Mouse (Mus musculus): ENCODE measurements at regions not wholly inside any gene's neighbourhood (a gene's known extent, or its start where the extent isn't known, plus 50 kb on each side); places are given as distances from the start of the nearest gene placed in this dataset.

- dilution Hi-C loops (cut with MboI; ENCODE audit: extremely low pct_ligation_motif_present, extremely low pct_unique_long_range_greater_than_20kb, low sequenced_read_pairs), result no loop called here
- Histone ChIP-seq H3K79me2 (replicated peaks; ENCODE audit: control insufficient read depth, extremely low read depth, insufficient read depth, poor library complexity, severe bottlenecking) (no peaks in the 10 kb centered on the region), H3K4me1 (ENCODE audit: control insufficient read depth in 1 of 2, insufficient read depth in 2 of 2) (no peaks in the 10 kb centered on the region), H3K9me3 (replicated peaks; ENCODE audit: low read length) (peaks cover 47% of the 10 kb centered on the region), H3K36me3 (replicated peaks in 1 of 2; ENCODE audit: control insufficient read depth in 1 of 2, insufficient read depth in 1 of 2, low read length in 1 of 2) (no peaks in the 10 kb centered on the region), H3K27ac (ENCODE audit: insufficient read depth, low read depth) (no peak overlapping the region), H3K27me3 (replicated peaks) (no peaks in the 10 kb centered on the region), H3K4me2 (ENCODE audit: insufficient read depth, low read depth, poor library complexity, severe bottlenecking) (no peak overlapping the region), H3K9ac (ENCODE audit: insufficient read depth, low read depth) (no peak overlapping the region), H3K4me3 (replicated peaks in 1 of 3; ENCODE audit: low read depth in 2 of 3, low read length in 2 of 3, poor library complexity in 1 of 3) (no peak overlapping the region)
- TF ChIP-seq TBP (conservative IDR thresholded peaks at IDR 0.05; ENCODE audit: low read depth, low read length), result no peak
- TF ChIP-seq POLR2AphosphoS2 (IDR thresholded peaks at IDR 0.05; ENCODE audit: low read depth, low read length), result no peak
- TF ChIP-seq SMC3 (IDR thresholded peaks at IDR 0.05; ENCODE audit: low read depth, low read length), result no peak
- TF ChIP-seq UBTF (IDR thresholded peaks at IDR 0.05; ENCODE audit: low read depth, low read length), result no peak
- TF ChIP-seq ZC3H11A (IDR thresholded peaks at IDR 0.05; ENCODE audit: low read depth, low read length), result no peak
- TF ChIP-seq MXI1 (IDR thresholded peaks at IDR 0.05; ENCODE audit: low read depth, low read length), result no peak
- TF ChIP-seq SIN3A (IDR thresholded peaks at IDR 0.05; ENCODE audit: low read length), result no peak
- TF ChIP-seq RAD21 (IDR thresholded peaks at IDR 0.05; ENCODE audit: low read depth, low read length), result no peak
- no peak for TF ChIP-seq ZMIZ1 (IDR thresholded peaks at IDR 0.05; ENCODE audit: low read depth, low read length)
- no peak for TF ChIP-seq MEF2A (IDR thresholded peaks at IDR 0.05; ENCODE audit: borderline replicate concordance, low read depth, low read length)
- TF ChIP-seq ELF1 (IDR thresholded peaks at IDR 0.05; ENCODE audit: low read depth, low read length), result no peak
- no peak for TF ChIP-seq MAX (IDR thresholded peaks at IDR 0.05; ENCODE audit: low read length)
- no peak for TF ChIP-seq USF1 (IDR thresholded peaks at IDR 0.05; ENCODE audit: low read depth, low read length)
- no peak for TF ChIP-seq EP300 (IDR thresholded peaks at IDR 0.05; ENCODE audit: low read length)
- TF ChIP-seq MAZ (IDR thresholded peaks at IDR 0.05; ENCODE audit: low read depth, low read length), result no peak
- no peak for TF ChIP-seq ZNF384 (IDR thresholded peaks at IDR 0.05; ENCODE audit: low read depth, low read length)
- TF ChIP-seq MYC (IDR thresholded peaks at IDR 0.05; ENCODE audit: low read depth, low read length), result no peak
- TF ChIP-seq TCF12 (IDR thresholded peaks at IDR 0.05; ENCODE audit: low read depth, low read length), result no peak
- DNase-seq (ENCODE audit: extremely low read depth), result no peak
- in situ Hi-C loops (cut with MboI; ENCODE audit: low pct_ligation_motif_present, low pct_unique_long_range_greater_than_20kb, low sequenced_read_pairs), result no loop called here
Observed at GRCm38 (mm10) chr3:119503471-119503972, 280.7 kb downstream of the Ptbp2 start.

GRCm38 (mm10) chr3:119498711-119499110 lies 285.6 kb downstream of the Ptbp2 start:
- DNase-seq (ENCODE audit: extremely low read depth), result no peak
- Histone ChIP-seq H3K27ac (ENCODE audit: insufficient read depth, low read depth) (no peak overlapping the region), H3K9ac (ENCODE audit: insufficient read depth, low read depth) (no peak overlapping the region), H3K4me2 (ENCODE audit: insufficient read depth, low read depth, poor library complexity, severe bottlenecking) (no peak overlapping the region), H3K79me2 (replicated peaks; ENCODE audit: control insufficient read depth, extremely low read depth, insufficient read depth, poor library complexity, severe bottlenecking) (no peaks in the 10 kb centered on the region), H3K4me3 (replicated peaks in 1 of 3; ENCODE audit: low read depth in 2 of 3, low read length in 2 of 3, poor library complexity in 1 of 3) (no peak overlapping the region), H3K4me1 (ENCODE audit: control insufficient read depth in 1 of 2, insufficient read depth in 2 of 2) (no peaks in the 10 kb centered on the region), H3K36me3 (replicated peaks in 1 of 2; ENCODE audit: control insufficient read depth in 1 of 2, insufficient read depth in 1 of 2, low read length in 1 of 2) (no peaks in the 10 kb centered on the region), H3K27me3 (replicated peaks) (no peaks in the 10 kb centered on the region), H3K9me3 (replicated peaks; ENCODE audit: low read length) (peaks cover 54% of the 10 kb centered on the region)
- TF ChIP-seq MAX (IDR thresholded peaks at IDR 0.05; ENCODE audit: low read length) (no peak), MYC (IDR thresholded peaks at IDR 0.05; ENCODE audit: low read depth, low read length) (no peak), GABPA (IDR thresholded peaks at IDR 0.05; ENCODE audit: insufficient replicate concordance, low read depth, low read length) (no peak), RCOR1 (conservative IDR thresholded peaks at IDR 0.05; ENCODE audit: low read depth, low read length) (no peak), IRF4 (IDR thresholded peaks at IDR 0.05; ENCODE audit: low read depth, low read length) (no peak), ZKSCAN1 (IDR thresholded peaks at IDR 0.05; ENCODE audit: borderline replicate concordance, low read depth, low read length) (no peak), MEF2A (IDR thresholded peaks at IDR 0.05; ENCODE audit: borderline replicate concordance, low read depth, low read length) (no peak), TBP (conservative IDR thresholded peaks at IDR 0.05; ENCODE audit: low read depth, low read length) (no peak), USF2 (conservative IDR thresholded peaks at IDR 0.05; ENCODE audit: low read depth, low read length) (no peak), EP300 (IDR thresholded peaks at IDR 0.05; ENCODE audit: low read length) (no peak), ZNF384 (IDR thresholded peaks at IDR 0.05; ENCODE audit: low read depth, low read length) (no peak), NRF1 (IDR thresholded peaks at IDR 0.05; ENCODE audit: low read depth, low read length) (no peak), UBTF (IDR thresholded peaks at IDR 0.05; ENCODE audit: low read depth, low read length) (no peak), MAZ (IDR thresholded peaks at IDR 0.05; ENCODE audit: low read depth, low read length) (no peak)
- in situ Hi-C loops (cut with MboI; ENCODE audit: low pct_ligation_motif_present, low pct_unique_long_range_greater_than_20kb, low sequenced_read_pairs) (no loop called here), dilution Hi-C loops (cut with MboI; ENCODE audit: extremely low pct_ligation_motif_present, extremely low pct_unique_long_range_greater_than_20kb, low sequenced_read_pairs) (no loop called here)
